Mouse (Mus musculus) cortical plate, adult 2 months (tissue): ENCODE data around the gene Scgb2a2. TPM values are rescaled to one million over a fixed set of nuclear protein-coding genes. Genes with fewer than 3 reads are reported as not detected.
A peak's percentile ranks its signal among the peaks of the same experiment; 100 is the strongest.
"Not testable (repeated sequence)": the region's sequence is repeated elsewhere in the genome, so short reads cannot be mapped to it uniquely, and the experiment has no call there.

Experiments used
- H3K27ac ChIP-seq: fragments of 200-500 bp; 2 replicates; pipeline ENCODE4 v1.5.1; 2012; ENCODE audit warnings: low read length, control low read depth, inconsistent platforms; ENCODE audit not compliant: insufficient read depth
- H3K4me1 ChIP-seq: fragments of 200-500 bp; 2 replicates; pipeline ENCODE4 v1.6.1; 2011; ENCODE audit warnings: low read length; ENCODE audit not compliant: control insufficient read depth, insufficient read depth
- H3K4me3 ChIP-seq: fragments of 200-500 bp; 2 replicates; pipeline ENCODE4 v1.5.1; 2011; ENCODE audit warnings: mild to moderate bottlenecking, low read length, control low read depth; ENCODE audit not compliant: insufficient read depth
- CTCF ChIP-seq: fragments of 200-500 bp; IDR thresholded peaks from 2 replicates; pipeline ENCODE4 v1.5.1; 2011; ENCODE audit warnings: mild to moderate bottlenecking, control low read depth, low read length; ENCODE audit not compliant: insufficient read depth; ENCODE audit errors: extremely low read depth
- POLR2A ChIP-seq: fragments of 200-500 bp; IDR thresholded peaks from 2 replicates; pipeline ENCODE4 v1.6.1; 2011; ENCODE audit warnings: mild to moderate bottlenecking, low read length, control low read depth; ENCODE audit not compliant: insufficient read depth; ENCODE audit errors: extremely low read depth
- polyA plus RNA-seq: library from polyadenylated mRNA; depleted of rRNA; stranded (reverse); fragments of >200 nt; gene quantifications from 2 replicates; pipeline ENCODE4 v1.2.3, GENCODE M21; 2012; rRNA removed

The Scgb2a2 gene
- polyA plus RNA-seq, 1 experiment, result not detected

DNA sequence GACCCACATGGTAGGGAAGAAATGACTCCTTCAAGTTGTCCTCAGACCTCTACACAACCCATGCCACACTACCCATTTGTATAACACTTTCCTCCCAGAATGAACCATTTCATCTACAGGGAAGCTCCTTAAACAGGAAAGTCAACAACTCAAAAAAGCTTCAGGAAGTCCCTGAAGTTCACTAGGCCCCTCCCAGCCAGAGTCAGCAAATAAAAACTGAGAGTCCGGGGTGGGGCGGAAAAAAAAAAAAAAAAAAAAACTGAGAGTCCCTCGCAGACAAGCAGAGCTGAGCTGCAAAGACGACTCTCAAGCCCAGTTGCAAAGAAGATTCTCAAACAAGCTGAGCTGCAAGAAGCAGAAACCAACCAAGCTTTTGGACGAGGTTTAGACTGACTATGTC, 48.7 kb downstream of the Scgb2a2 start:
- H3K27ac ChIP-seq, result no peak overlapping the region
- TF ChIP-seq CTCF (no peak), POLR2A (no peak)

DNA sequence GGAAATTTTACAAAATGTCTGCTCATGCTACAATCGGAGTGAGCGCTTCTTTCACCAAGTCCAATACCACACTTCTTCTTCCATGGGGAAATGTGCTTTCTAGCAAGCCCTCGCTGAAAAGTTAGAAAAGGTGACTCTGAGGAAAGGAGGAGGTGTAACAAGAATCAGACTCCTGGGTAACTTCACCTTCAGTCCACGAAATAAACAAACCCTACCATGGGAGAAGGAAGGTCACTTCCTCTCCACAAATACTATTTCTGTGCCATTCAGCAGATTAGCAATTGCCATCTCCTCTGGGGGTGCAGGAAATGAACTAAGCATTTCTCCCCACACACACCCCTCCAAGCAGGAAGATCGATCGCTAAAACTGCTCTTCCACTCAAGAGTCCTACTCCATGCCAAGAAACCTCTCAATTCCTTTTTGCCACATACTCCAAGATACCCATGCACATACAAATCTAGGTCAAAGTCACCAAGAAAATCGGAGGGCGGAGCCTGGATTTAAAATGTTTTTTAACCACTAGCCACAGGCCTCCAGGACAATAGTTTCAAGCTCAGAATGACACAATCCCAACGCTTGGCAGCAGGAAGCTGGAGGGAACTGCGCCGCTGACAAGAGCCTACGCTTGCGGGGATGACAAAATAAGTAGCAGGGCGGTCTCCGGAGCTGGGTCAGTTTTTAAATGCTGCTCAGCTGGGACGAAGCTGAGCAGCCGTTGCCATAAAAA, 51.1 kb downstream of the Scgb2a2 start:
- Histone ChIP-seq H3K4me1 (no peaks in the 10 kb centered on the region; the same call in 1 of the 2 replicates), H3K4me3 (peak overlapping the region; percentile 39), H3K27ac (no peak overlapping the region)
- no peak for TF ChIP-seq CTCF
- no peak for TF ChIP-seq POLR2A

More for the DNA sequence above, 48.7 kb downstream of the Scgb2a2 start:
- no peak overlapping the region for H3K4me3 ChIP-seq
- H3K4me1 ChIP-seq, result no peaks in the 10 kb centered on the region; the same call in 1 of the 2 replicates

DNA sequence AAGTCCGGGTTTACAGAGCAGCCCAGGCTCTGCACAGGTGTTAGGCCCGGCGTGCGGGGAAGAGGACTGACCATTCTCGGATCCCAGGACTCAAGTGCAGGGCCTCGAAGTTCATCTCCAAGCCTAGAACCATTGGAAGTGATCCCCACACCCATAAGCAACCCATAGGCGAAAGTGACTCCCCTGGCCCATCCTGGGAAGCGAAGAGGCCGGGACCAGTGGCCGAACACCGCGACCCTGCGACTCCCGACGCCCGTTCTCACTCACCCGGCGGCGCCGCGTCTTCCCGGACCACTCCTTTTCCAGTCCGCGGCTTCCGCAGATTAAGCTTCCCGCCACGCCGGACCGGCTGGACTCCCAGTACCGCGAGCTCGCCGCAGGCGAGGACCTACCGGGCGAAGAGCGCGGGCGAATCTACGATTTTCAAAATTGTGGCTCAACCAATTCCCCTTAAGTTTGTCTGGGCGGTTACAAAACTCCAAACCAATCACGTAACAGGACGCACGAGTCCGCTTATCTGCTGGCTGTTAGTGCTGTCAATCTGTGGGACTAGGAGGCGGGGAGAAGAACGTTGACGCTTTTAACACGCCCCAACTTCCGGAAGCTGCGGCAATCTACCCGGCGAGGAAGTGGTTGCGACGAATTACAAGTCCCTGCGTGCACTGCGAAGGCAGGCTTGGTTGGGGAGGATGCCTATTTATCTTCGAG, 51.9 kb downstream of the Scgb2a2 start, which contains the start of gene Incenp:
Gene Incenp, minus strand, starts transcription at position 480 of the 708 bp plus-strand sequence.
- no peak within 1 kb of the TSS for H3K27ac ChIP-seq
- TF ChIP-seq POLR2A (peak; percentile 91), CTCF (no peak)
- peak within 1 kb of the TSS; percentile 39 for H3K4me3 ChIP-seq

DNA sequence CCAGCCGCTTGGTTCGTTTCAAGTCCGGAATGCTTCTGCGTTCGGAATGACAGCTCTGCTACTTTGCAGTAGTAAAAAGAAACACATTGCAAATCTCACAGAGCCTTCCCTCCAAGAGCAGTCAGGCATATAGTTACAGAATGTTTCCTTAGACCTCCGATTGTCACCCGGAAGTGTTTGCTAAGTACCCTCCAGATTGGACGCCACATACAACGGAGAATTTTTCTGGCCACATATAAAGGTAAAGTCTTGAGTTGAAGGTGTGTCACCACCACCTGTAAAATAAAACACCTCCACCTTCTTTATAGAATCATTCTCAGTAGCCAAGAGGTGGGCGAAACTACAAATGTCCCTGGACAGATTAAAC, 52.4 kb downstream of the Scgb2a2 start:
- Histone ChIP-seq H3K4me3 (peak overlapping the region; percentile 39), H3K27ac (no peak overlapping the region), H3K4me1 (no peaks in the 10 kb centered on the region; the same call in 1 of the 2 replicates)
- TF ChIP-seq POLR2A, result no peak
- TF ChIP-seq CTCF, result no peak

More for the DNA sequence above, 51.9 kb downstream of the Scgb2a2 start, which contains the start of gene Incenp:
- no peaks in the 10 kb centered on the region; the same call in 1 of the 2 replicates for H3K4me1 ChIP-seq

DNA sequence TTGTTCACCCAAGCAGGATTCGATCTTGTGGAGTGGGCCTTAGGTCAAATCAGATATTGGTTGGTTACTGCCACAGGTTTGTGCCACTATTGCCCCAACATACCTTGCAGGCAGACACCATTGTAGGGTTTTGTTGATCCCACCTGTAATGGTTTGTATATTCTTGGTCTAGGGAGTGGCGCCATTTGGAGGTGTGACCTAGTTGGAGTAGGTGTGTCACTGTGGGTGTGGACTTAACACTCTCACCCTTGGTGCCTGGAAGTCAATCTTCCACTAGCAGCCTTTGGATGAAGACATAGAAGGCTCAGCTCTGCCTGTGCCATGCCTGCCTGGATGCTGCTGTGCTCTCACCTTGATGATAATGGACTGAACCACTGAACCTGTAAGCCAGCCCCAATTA, 53.3 kb downstream of the Scgb2a2 start:
- H3K4me3 ChIP-seq, H3K27ac ChIP-seq, H3K4me1 ChIP-seq: not testable (repeated sequence)

Other genes with a start within 250 kb of the Scgb2a2 start
- gene Incenp, start 52.0 kb downstream of the Scgb2a2 start, polyA plus RNA-seq, result 23.7 and 26.3 TPM in 2 replicates
- 5,395 and 6,156 TPM in 2 replicates for gene Fth1, start 133.0 kb downstream of the Scgb2a2 start, polyA plus RNA-seq
- gene Best1, start 154.1 kb downstream of the Scgb2a2 start, polyA plus RNA-seq, result 0.98 and 1.1 TPM in 2 replicates
- 12.9 and 13.6 TPM in 2 replicates for gene Rab3il1, start 154.1 kb downstream of the Scgb2a2 start, polyA plus RNA-seq
- 44.5 and 44.6 TPM in 2 replicates for gene Fads3, start 194.0 kb downstream of the Scgb2a2 start, polyA plus RNA-seq